Mouse (Mus musculus) C2C12 (cell line): Measurements from ENCODE around the gene Arnt2. TPM values are rescaled to one million over a fixed set of nuclear protein-coding genes. Genes with fewer than 3 reads are reported as not detected.
A peak's percentile ranks its signal among the peaks of the same experiment; 100 is the strongest.

Source experiments
- H3K27me3 ChIP-seq: one replicate; pipeline ENCODE4 v1.6.1; 2011; ENCODE audit not compliant: control insufficient read depth, insufficient read depth, insufficient read length
- H3K36me3 ChIP-seq: one replicate; pipeline ENCODE4 v1.6.1; 2011; ENCODE audit not compliant: control insufficient read depth, insufficient read depth
- H3K4me3 ChIP-seq: one replicate; pipeline ENCODE4 v1.5.1; 2011; ENCODE audit warnings: mild to moderate bottlenecking, control low read depth; ENCODE audit not compliant: poor library complexity, insufficient read depth, severe bottlenecking
- H3K79me2 ChIP-seq: one replicate; pipeline ENCODE4 v1.6.1; 2011; ENCODE audit not compliant: control insufficient read depth, insufficient read depth
- H3K79me3 ChIP-seq: one replicate; pipeline ENCODE4 v1.6.1; 2011; ENCODE audit warnings: low read depth, control low read depth
- H3ac ChIP-seq: one replicate; pipeline ENCODE3; 2011; ENCODE audit warnings: low read depth; ENCODE audit not compliant: control insufficient read depth, insufficient read length
- CEBPB ChIP-seq: IDR thresholded peaks from one replicate; pipeline ENCODE4 v1.6.1; 2011; ENCODE audit warnings: low read depth, mild to moderate bottlenecking, control low read depth, moderate library complexity
- CTCF ChIP-seq: IDR thresholded peaks from one replicate; pipeline ENCODE4 v1.5.1; 2011; ENCODE audit not compliant: control insufficient read depth, insufficient read depth, insufficient read length
- FOSL1 ChIP-seq: IDR thresholded peaks from one replicate; pipeline ENCODE4 v1.8.0; 2011; ENCODE audit warnings: mild to moderate bottlenecking, low read length; ENCODE audit not compliant: poor library complexity, insufficient read depth, severe bottlenecking
- MAX ChIP-seq: IDR thresholded peaks from one replicate; pipeline ENCODE4 v1.6.1; 2011; ENCODE audit warnings: mild to moderate bottlenecking, control low read depth
- MYOD1 ChIP-seq: IDR thresholded peaks from one replicate; pipeline ENCODE4 v1.6.1; 2011; ENCODE audit warnings: low read depth; ENCODE audit not compliant: control insufficient read depth, insufficient read length
- MYOG ChIP-seq: IDR thresholded peaks from one replicate; pipeline ENCODE4 v1.6.1; 2011; ENCODE audit not compliant: control insufficient read depth, insufficient read length; ENCODE audit errors: extremely low read depth
- USF1 ChIP-seq: IDR thresholded peaks from one replicate; pipeline ENCODE4 v1.6.1; 2011; ENCODE audit warnings: low read depth, mild to moderate bottlenecking, control low read depth, moderate library complexity
- polyA plus RNA-seq: library from polyadenylated mRNA; unstranded; fragments of >200 nt; fragmentation: generic; extraction: Trizol; gene quantifications from one replicate; pipeline ENCODE4 v1.2.1, GENCODE M21; 2012; ENCODE audit warnings: missing spikeins

The Arnt2 gene
- polyA plus RNA-seq, 1 experiment, result 3.6 TPM

DNA sequence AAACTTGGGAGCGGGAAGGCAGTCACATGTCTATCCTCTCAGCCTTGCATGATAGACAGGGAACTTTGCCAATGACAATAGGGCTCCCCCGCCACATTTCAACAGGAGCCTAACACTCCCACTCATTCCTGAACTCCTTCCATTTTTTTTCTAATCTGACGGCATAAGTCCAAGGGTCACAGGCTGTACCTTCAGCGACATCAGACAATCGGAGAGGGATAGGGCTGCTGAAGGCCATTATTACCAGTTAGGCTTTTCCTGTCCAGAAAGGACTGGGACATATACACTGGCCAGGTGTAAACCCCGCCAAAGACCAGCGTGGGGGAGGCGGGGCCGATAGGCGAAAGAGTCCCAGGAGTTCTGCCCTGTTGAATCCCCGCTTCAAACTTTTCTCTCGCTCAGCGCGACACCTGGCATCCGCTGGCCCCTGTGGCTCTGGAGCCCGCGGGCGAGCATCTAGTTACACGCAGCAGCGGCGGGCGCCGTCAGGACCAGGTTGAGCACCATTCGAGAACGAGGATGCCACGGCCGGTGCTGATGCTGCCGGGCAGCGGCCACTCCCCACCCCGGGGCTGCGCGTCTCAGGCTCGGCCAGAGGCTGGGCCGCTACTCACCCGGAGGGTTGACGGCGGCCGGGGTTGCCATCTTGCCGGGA is 608 bp downstream of the Arnt2 start:
- Histone ChIP-seq H3K79me3 (no peaks in the 10 kb centered on the region), H3K27me3 (no peaks in the 10 kb centered on the region), H3K36me3 (no peaks in the 10 kb centered on the region), H3K79me2 (no peaks in the 10 kb centered on the region), H3ac (peak overlapping the region; percentile 70), H3K4me3 (peak overlapping the region; percentile 26)
- TF ChIP-seq USF1, result no peak
- no peak for TF ChIP-seq FOSL1
- no peak for TF ChIP-seq MYOD1

DNA sequence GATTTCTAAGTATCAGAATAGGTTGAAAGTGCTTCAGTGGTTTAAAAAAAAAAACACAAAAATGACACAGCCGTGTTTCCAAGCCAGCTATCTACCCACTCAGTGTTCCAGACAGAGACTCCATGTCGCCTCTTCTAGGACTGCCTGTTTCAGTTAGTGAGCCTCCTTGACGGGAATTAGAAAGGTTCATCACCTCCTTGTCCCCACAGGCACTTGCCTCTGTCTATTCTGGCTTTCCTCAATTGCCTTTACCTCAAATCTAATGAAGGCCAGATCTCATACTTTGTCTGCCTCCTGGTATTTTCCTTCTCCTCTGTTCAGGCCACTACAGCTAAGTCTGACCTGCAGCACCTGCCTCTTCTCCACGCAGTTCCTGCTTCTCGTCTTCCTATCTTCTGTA is 1.7 kb downstream of the Arnt2 start:
- no peak overlapping the region for H3K4me3 ChIP-seq

DNA sequence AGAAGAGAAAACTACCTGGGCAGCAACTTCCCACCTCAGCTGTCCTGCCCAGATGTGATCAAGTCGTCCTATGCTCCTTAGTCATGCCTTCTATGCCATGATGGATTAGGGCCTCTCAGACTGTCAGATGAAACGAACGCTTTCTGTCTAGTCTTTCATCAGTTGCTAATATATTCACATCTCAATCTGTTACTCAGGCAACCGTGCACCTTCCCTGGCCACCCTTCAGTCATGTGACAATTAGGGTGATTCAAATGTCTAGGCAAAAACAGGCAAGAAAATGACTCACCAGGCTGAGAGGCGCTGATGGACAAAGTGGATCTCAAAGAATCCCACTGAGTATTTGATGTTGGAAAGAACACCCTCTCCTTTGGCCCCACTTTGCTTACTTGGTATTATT is 6.6 kb downstream of the Arnt2 start:
- H3K79me3 ChIP-seq, result no peaks in the 10 kb centered on the region
- H3K79me2 ChIP-seq, result no peaks in the 10 kb centered on the region
- no peak for TF ChIP-seq CTCF
- no peak for TF ChIP-seq CEBPB
- TF ChIP-seq MYOG, result no peak
- no peaks in the 10 kb centered on the region for H3K27me3 ChIP-seq
- H3ac ChIP-seq, result no peak overlapping the region
- no peak overlapping the region for H3K4me3 ChIP-seq
- H3K36me3 ChIP-seq, result no peaks in the 10 kb centered on the region

More for the DNA sequence above, 1.7 kb downstream of the Arnt2 start:
- no peak overlapping the region for H3ac ChIP-seq
- no peaks in the 10 kb centered on the region for H3K36me3 ChIP-seq
- TF ChIP-seq USF1 (no peak), MAX (no peak), CEBPB (no peak), CTCF (no peak), FOSL1 (no peak), MYOG (no peak), MYOD1 (no peak)
- H3K79me3 ChIP-seq, result no peaks in the 10 kb centered on the region
- H3K79me2 ChIP-seq, result no peaks in the 10 kb centered on the region
- no peaks in the 10 kb centered on the region for H3K27me3 ChIP-seq

DNA sequence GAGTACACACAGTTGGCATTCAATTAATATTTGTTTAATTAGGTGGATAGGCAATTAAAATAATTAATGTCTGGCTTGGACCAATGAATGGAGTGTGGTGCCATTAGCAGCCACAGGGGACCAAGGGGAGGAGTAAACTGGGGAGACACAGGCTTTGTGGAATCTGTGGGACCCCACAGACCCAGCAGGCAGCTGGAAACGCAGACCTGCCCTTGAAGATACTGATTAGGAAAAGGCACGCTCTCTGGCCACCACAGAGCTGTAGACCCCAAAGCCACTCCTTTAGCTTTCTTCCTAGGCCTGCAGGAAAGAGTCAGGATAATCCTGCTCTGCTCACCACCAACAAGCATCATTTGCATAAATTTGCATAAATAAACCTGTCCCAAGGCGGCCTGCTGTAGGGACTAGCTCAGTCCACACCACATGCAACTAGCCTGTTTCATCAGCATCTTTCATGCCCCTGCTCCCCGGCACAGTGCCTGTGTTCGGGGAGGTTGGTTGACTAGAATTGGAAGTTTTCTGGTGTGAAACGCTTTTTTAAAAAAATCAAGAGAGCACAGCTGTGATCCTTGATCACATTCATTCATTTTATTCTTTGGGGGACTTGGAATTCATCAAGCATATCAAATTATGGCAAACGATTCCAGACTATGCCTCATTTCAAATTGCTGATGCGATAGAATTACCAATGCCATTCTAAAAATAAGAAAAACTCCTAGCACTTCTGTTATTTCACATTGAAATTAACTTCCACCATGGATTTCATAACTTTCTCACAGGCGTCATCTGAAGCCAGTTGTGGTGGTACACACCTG is 8.1 kb downstream of the Arnt2 start:
- no peak for TF ChIP-seq MYOD1
- no peak for TF ChIP-seq CEBPB
- no peak for TF ChIP-seq MYOG
- TF ChIP-seq USF1, result no peak
- no peak for TF ChIP-seq MAX
- no peak for TF ChIP-seq FOSL1
- TF ChIP-seq CTCF, result no peak
- Histone ChIP-seq H3K36me3 (no peaks in the 10 kb centered on the region), H3K27me3 (no peaks in the 10 kb centered on the region)

DNA sequence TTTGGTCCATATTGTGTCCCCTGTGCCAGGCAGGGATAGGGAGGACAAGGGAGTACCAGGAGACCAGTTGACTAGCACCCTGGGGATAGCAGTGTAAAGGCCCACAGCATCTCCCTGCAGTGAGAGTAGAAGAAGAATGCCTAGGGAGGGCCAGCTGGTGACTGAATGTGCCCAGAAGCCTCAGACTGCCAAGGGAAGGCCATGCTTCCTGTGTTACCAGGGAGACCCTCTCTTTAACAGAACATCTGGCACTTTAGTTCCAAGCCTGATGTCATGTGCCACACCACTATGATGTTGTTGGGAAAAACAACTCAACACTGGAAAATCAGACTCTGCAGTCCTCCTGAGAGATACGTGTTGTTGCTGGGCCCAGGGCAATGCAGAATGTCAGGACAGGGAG is 12.7 kb downstream of the Arnt2 start:
- TF ChIP-seq MYOD1, result no peak
- TF ChIP-seq USF1, result no peak
- TF ChIP-seq CTCF, result no peak
- Histone ChIP-seq H3K36me3 (no peaks in the 10 kb centered on the region), H3K4me3 (no peak overlapping the region), H3K79me3 (no peaks in the 10 kb centered on the region), H3K79me2 (no peaks in the 10 kb centered on the region), H3K27me3 (no peaks in the 10 kb centered on the region), H3ac (no peak overlapping the region)

More for the DNA sequence above, 8.1 kb downstream of the Arnt2 start:
- H3K4me3 ChIP-seq, result no peak overlapping the region
- no peak overlapping the region for H3ac ChIP-seq
- no peaks in the 10 kb centered on the region for H3K79me3 ChIP-seq
- no peaks in the 10 kb centered on the region for H3K79me2 ChIP-seq

DNA sequence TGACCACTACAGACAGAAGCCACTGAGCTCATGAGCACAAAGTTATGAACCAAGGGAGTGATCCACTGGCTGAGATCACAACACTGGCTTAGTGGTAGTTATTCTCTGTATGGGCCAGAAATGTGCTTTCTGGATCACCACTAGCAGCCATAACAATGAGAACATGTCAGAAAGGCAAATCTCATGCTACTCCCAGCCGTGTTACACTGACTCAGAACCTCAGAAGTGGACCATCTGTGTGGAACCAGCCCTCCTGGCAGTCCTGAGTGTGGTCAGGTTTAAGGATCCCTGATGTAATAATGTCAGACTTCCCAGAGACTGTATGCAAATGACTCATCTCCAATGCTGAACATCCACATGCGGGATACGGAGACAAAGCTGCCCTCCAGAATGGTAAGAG is 13.4 kb downstream of the Arnt2 start:
- Histone ChIP-seq H3K4me3 (no peak overlapping the region), H3K27me3 (no peaks in the 10 kb centered on the region), H3ac (no peak overlapping the region), H3K36me3 (no peaks in the 10 kb centered on the region), H3K79me3 (no peaks in the 10 kb centered on the region), H3K79me2 (no peaks in the 10 kb centered on the region)
- TF ChIP-seq MYOD1 (no peak), FOSL1 (no peak), CEBPB (no peak), MYOG (no peak), CTCF (no peak), USF1 (no peak), MAX (no peak)
